Mouse (Mus musculus): ENCODE data around the gene Fam126a.
A peak's percentile ranks its signal among the peaks of the same experiment; 100 is the strongest.
"Not testable (repeated sequence)": the region's sequence is repeated elsewhere in the genome, so short reads cannot be mapped to it uniquely, and the experiment has no call there.

The Fam126a gene

DNA sequence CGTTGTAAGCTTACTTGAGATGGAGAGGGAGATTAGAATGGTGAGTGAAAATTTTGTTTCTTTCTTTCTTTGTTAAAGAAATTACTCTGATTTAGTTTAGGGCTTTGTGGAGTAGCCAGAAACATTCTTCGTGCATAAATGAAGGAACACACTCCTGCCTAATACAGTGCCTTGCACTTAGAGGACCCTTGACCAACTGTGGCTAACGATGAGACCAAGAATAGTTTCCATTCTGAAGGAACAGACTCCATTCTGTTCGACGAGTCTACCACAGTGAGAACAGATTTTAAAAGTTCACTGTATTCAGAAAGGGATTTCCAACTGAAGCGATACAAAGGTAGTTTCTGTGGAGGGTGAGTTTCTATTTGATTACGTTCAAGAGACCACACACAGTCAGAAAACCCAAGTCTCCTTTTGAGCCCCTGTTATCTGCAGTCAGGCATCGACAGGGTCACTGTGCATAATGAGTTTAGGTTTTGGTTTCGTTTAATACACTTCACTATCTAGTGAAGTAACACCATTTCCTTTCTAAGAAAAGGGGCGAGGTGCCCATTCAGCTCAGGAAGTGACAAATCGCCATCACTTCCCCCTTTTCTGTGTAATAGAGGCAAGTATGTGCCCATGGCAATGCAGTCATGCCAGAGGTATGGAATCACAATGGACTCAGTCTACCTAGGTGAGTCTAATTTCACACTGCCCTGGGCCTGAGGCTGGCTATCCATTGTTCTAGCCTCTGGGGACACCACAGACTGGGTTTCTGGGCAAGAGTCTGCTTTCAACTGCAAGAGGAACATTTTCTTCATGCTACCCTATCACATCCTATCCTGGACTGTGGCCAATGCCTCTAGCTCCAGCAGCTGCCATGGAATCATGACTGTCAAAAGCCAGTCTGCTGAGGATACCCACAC is 136.4 kb downstream of the Fam126a start:
- peak; percentile 71 for DNase-seq

- DNase-seq: no peak
These were observed 137.2 kb downstream of the Fam126a start for GRCm38 (mm10) chr5:23893156-23893863.

DNA sequence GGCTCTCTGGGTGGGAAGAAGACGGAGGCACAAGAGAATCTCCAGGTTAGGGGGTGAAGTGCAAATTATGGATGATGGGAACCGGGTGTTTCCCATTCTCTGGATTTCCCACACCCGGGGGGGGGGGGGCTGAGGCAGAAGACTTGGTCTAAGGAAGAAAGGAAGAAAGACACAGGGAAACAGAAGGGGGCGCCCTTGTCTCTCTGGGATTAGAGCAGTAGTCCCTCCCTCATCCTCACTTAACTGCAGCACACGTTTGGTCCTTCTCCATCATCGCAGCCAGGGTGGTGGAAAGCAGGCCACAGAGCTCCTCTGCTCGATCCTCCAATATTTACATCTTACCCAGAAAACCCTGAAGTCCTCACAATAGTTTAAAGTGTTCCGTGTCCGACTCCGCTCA is 139.8 kb downstream of the Fam126a start:
- DNase-seq: peak; percentile 82

DNA sequence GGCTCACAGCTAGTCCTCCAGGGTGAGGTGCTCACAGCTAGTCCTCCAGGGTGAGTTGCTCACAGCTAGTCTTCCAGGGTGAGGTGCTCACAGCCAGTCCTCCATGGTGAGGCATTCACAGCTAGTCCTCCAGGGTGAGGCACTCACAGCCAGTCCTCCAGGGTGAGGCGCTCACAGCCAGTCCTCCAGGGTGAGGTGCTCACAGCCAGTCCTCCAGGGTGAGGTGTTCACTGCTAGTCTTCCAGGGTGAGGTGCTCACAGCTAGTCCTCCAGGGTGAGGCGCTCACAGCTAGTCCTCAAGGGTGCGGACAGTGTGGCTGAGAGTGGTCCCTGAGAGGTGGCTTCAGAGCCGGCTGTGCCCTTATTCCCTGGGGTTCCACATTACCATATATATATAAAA is 141.0 kb downstream of the Fam126a start:
- no peak for DNase-seq

DNA sequence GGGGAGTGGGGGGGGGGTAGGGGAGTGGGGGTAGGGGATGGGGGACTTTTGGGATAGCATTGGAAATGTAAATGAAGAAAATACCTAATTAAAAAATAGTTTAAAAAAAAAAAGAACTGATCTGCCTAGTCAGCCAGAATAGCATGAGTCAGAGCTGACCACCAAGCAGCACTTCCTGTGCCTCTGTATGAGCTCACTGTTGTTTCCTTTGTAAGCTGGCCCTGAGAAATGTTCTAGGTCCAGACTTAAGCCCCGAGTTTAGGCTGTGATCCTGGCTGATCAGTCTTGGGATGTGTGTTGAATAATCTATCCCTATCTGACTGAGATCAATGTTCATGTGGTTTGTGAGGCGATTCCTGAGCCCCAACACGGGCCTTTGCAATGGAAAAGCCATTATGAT is 143.4 kb downstream of the Fam126a start:
- no peak for DNase-seq

DNA sequence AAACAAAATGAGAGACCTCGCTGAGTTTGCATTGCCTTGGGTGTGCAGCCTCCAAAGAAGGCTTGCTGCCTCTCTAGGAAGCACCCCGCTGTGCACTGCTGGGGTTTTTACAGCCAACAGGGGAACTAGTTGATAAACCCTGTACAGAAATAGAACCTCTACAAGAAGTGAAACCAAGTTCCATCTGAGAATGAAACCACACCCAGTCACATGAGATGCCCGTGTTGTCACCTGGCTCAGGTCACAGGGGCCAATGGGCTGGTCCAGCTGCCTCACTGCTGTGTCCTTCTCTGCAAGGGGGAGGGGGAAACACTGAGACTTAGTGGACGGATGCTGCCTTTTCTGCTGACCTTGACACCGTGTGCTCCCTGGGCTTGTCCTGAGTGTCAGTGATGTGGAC is 156.0 kb downstream of the Fam126a start:
- no peak for DNase-seq

DNA sequence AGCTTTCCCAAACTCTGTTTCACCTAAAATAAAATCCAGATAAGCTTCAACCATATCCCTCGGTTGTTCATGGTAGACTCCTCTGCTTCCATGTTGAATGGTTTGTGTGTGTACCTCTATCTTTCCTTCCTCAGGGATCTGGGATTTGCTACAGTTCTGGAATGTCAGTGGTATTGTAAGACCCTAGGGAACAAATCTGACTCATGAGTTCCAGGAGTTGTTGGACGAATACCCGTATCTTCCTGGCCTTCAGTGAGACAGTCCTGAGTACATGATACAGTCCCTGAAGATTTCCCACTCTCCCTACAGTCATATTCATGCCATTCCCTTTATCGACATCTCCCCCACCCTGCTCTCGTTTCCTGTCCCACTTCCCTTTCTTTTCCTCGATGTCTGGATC is 157.9 kb downstream of the Fam126a start:
- no peak for DNase-seq

DNA sequence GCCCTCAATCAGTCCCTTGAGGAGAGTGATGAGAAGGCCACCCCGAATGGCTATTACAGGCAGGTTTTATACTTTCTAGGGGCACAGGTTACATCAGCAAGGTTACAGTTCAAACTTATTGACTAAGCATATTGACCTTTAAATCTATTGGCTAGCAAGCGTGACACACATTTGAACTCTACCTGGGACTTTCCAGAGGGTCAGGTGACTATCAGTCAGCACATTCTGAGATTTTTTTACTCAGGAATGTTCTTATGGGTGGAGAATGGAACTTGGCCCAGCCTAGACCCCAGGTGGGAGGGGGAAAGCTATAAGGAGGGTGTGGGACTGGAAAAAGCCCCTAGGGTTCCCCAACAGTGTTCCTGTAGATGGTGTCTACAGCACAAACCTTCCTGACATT is 159.2 kb downstream of the Fam126a start:
- not testable (repeated sequence) for DNase-seq

GRCm38 (mm10) chr5:23865941-23866340 is 164.5 kb downstream of the Fam126a start:
- no peak for DNase-seq
